Mouse (Mus musculus) neural tube, embryonic 12.5 days (tissue): ENCODE measurements around the gene Wtap. TPM values are rescaled to one million over a fixed set of nuclear protein-coding genes. Genes with fewer than 3 reads are reported as not detected.
"Not testable (repeated sequence)": the region's sequence is repeated elsewhere in the genome, so short reads cannot be mapped to it uniquely, and the experiment has no call there.

Experiments
- ATAC-seq: fragments of 200-750 bp; cut with Nextera tagmentation; 2 replicates; pipeline ENCODE4 v1.8.0; 2017; ENCODE audit warnings: low read depth, mild to moderate bottlenecking, moderate TSS enrichment, moderate library complexity; ENCODE audit not compliant: low FRiP score
- H3K27ac ChIP-seq: fragments of 300-500 bp; sonication (generic); 2 replicates; pipeline ENCODE4 v1.5.1; 2016
- H3K27me3 ChIP-seq: fragments of 300-500 bp; sonication (generic); replicated peaks from 2 replicates; pipeline ENCODE4 v1.6.1; 2016; ENCODE audit warnings: mild to moderate bottlenecking
- H3K36me3 ChIP-seq: fragments of 300-500 bp; sonication (generic); 2 replicates; pipeline ENCODE4 v1.6.1; 2016; ENCODE audit warnings: mild to moderate bottlenecking
- H3K4me1 ChIP-seq: fragments of 300-500 bp; sonication (generic); 2 replicates; pipeline ENCODE4 v1.6.1; 2016
- H3K4me2 ChIP-seq: fragments of 300-500 bp; sonication (generic); replicated peaks from 2 replicates; pipeline ENCODE4 v1.6.1; 2016; ENCODE audit warnings: mild to moderate bottlenecking
- H3K4me3 ChIP-seq: fragments of 300-500 bp; sonication (generic); 2 replicates; pipeline ENCODE4 v1.5.1; 2016
- H3K9ac ChIP-seq: fragments of 300-500 bp; sonication (generic); 2 replicates; pipeline ENCODE4 v1.6.1; 2016; ENCODE audit warnings: mild to moderate bottlenecking
- H3K9me3 ChIP-seq: fragments of 300-500 bp; sonication (generic); 2 replicates; pipeline ENCODE4 v1.6.1; 2016; ENCODE audit warnings: mild to moderate bottlenecking
- WGBS: fragments of 180-500 bp; shearing (Covaris S2); methylation state at CpG from one replicate; pipeline ENCODE4 v1.1.7; 2016; 5-methylcytosine and 5-hydroxymethylcytosine counted together
- polyA plus RNA-seq: library from polyadenylated mRNA; unstranded; fragments of >200 nt; fragmentation: Nextera tagmentation; extraction: Ambion mirVana; gene quantifications from 2 replicates; pipeline ENCODE4 v1.2.1, GENCODE M21; 2016

The Wtap gene
- polyA plus RNA-seq, 1 experiment from 2014 or later = 96.5 TPM

DNA sequence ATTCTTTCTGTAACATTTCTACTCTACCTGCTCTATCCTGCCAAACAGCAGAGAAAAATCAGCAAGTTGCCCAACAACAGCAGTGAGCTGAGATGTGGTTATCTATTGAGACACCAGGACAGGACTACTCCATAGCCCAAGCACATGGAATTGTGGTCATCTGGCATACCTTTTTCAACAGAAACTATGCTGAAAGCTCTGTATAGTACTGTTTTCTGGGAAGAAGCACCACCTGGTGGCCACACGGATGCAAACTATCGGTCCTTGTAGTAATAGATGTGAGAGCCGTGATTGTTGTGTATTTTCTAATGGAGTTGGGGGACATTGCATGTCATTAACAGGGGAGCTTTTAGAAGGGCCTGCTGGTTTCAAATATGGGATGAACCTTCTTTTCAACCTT lies 2.4 kb upstream of the Wtap start:
- ATAC-seq = no peak
- Histone ChIP-seq H3K9me3 (no peaks in the 10 kb centered on the region), H3K4me1 (no peaks in the 10 kb centered on the region), H3K27ac (no peak overlapping the region), H3K9ac (no peak overlapping the region), H3K36me3 (no peaks in the 10 kb centered on the region), H3K27me3 (no peaks in the 10 kb centered on the region), H3K4me3 (no peak overlapping the region), H3K4me2 (no peak overlapping the region)
- WGBS = 31% methylated on average over 3 of the region's 3 CpGs

DNA sequence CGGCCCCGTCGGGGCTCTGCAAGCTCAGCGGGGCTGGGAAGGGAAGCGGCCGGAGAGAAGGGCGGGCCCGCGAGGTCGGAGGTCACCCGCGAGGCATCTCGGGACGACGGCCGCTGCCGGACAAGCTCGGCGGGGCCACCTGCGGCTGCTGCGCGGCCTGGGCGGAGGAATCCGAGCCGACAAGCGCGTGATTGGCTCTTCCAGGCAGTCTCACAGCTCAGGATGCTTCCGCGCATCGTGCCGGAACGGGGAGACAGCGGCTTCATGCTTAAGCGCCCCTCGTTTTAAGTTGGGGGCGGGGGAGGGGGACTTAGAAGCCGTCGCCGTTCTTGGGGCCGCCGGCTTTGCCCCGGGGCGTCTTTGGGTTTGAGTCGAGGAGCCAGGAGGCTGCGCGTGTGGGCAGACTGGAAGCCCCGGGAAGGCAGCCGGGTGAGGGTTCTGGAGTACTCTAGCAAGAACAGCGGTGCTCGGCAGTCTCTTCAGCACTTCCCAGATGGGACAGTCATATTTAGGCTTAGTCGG lies 1.4 kb downstream of the Wtap start:
- peak overlapping the region; percentile 98 for H3K27ac ChIP-seq
- H3K4me1 ChIP-seq = peaks cover 13% of the 10 kb centered on the region
- H3K4me2 ChIP-seq = peak overlapping the region; percentile 88
- H3K9ac ChIP-seq = peak overlapping the region; percentile 98
- no peaks in the 10 kb centered on the region for H3K9me3 ChIP-seq
- under 1% methylated on average over 48 of the region's 51 CpGs for WGBS
- no peaks in the 10 kb centered on the region; the same call in 1 of the 2 replicates for H3K36me3 ChIP-seq
- H3K27me3 ChIP-seq = no peaks in the 10 kb centered on the region
- H3K4me3 ChIP-seq = peak overlapping the region; percentile 96
- ATAC-seq = peak; percentile 80

DNA sequence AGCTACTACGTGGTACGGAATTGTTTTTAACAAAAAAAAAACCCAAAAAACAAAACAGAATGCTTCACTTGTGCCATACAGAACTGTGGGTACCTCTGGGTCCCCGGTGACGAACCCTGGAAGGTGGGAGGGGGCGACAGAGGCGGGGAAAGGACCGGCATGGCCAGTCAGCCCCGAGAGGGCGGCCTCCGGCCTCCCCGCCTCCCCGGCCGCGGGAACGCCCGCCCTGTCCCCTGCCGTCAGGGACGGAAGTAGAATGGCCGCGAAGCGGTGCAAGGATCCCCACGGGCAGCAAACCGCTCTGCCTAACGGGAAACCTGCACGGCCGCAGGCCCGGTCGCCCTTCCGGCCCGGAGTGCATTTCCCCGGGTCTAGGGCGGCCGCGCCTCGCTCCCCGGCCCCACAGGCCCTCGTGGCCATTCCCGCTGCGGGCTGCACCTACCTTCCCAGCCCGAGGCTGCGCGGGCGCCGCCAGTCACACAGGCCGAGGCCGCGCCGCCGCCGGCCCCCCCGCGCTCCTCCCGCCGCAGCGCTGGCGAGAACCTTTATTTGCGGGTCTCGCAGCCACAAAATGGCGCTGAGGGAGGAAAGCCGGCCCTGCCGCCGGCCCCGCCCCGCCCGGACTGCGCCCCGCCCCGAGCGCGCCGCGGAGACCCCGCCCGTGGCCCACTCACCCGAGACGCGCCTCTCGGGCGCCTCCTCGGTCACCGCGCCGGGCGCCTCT lies 2.2 kb downstream of the Wtap start:
- peak; percentile 94 for ATAC-seq
- 1% methylated on average over 84 of the region's 84 CpGs for WGBS

DNA sequence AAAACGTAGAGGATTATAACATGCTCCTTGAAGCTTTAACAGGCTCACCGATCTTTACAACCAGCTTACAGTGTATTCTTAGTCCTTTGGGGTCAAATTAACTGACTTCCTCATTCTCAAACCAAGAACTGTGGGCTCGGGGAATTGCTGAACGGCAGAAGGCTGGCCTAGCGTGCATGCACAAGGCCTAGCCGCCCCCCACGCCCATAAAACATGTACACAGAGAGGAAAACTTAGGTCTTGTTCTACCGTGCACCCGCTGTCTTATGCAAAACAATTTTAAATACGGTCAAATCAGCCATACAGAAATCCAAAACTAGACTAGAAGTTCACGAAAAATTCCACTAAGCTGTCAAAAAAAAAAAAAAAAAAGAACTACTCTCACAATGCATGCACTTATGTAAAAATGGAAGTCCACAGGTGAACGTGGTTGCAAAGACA lies 2.8 kb downstream of the Wtap start:
- peak overlapping the region; percentile 98 for H3K9ac ChIP-seq
- H3K27me3 ChIP-seq = no peaks in the 10 kb centered on the region
- 3% methylated on average over 12 of the region's 12 CpGs for whole genome bisulfite sequencing
- peak overlapping the region; percentile 96 for H3K4me3 ChIP-seq
- H3K36me3 ChIP-seq = no peaks in the 10 kb centered on the region; the same call in 1 of the 2 replicates
- H3K4me1 ChIP-seq = peaks cover 13% of the 10 kb centered on the region
- no peak overlapping the region for H3K27ac ChIP-seq
- H3K4me2 ChIP-seq = peak overlapping the region; percentile 88
- no peaks in the 10 kb centered on the region for H3K9me3 ChIP-seq
- no peak for ATAC-seq

More for the DNA sequence above, 2.2 kb downstream of the Wtap start:
- Histone ChIP-seq H3K9me3 (no peaks in the 10 kb centered on the region), H3K4me1 (peaks cover 13% of the 10 kb centered on the region), H3K36me3 (no peaks in the 10 kb centered on the region; the same call in 1 of the 2 replicates), H3K4me2 (peak overlapping the region; percentile 88), H3K9ac (peak overlapping the region; percentile 98), H3K27ac (peak overlapping the region; percentile 98), H3K27me3 (no peaks in the 10 kb centered on the region), H3K4me3 (peak overlapping the region; percentile 96)

DNA sequence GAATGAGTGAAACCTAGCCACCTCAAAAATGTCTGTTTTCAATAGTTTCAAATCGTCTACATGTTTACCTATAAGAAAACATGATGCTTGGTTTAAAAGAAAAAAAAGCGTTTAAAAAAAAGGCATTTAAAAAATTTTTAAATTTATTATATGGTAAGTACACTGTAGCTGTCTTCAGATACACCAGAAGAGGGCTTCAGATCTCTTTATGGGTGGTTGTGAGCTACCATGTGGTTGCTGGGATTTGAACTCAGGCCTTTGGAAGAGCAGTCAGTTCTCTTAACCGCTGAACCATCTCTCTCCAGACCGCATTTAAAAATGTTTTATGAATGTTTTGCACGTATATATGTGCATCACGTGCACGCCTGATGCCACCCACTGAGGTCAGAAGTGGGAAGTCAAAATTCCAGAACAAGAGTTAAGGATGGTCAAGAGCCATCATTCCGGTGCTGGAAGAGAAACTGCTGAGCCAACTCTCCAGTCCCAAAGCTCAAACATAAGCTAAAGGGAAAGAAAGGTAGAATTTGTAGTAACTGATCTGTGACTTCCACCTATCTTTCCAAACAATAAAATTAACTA lies 3.3 kb downstream of the Wtap start:
- H3K27me3 ChIP-seq = no peaks in the 10 kb centered on the region
- no peak overlapping the region for H3K27ac ChIP-seq
- peaks cover 13% of the 10 kb centered on the region for H3K4me1 ChIP-seq
- ATAC-seq = no peak
- H3K4me3 ChIP-seq = peak overlapping the region; percentile 96
- H3K9me3 ChIP-seq = no peaks in the 10 kb centered on the region
- 59% methylated on average over 8 of the region's 8 CpGs for WGBS
- H3K36me3 ChIP-seq = no peaks in the 10 kb centered on the region; the same call in 1 of the 2 replicates
- peak overlapping the region; percentile 88 for H3K4me2 ChIP-seq
- peak overlapping the region; percentile 98 for H3K9ac ChIP-seq

DNA sequence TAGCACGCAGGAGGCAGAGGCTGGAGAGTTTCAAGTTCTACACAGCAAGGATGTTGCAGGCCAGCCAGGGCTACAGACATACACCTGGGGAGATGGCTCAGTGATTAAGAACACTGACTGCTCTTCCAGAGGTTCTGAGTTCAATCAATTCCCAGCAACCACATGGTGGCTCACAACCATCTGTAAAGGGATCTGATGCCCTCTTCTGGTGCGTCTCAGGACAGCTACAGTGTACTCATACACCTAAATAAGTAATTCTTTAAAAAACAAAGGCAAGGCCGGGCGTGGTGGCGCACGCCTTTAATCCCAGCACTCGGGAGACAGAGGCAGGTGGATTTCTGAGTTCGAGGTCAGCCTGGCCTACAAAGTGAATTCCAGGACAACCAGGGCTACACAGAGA lies 5.9 kb downstream of the Wtap start:
- 96% methylated on average over 8 of the region's 8 CpGs for WGBS
- not testable (repeated sequence) for H3K9ac ChIP-seq, H3K9me3 ChIP-seq, H3K4me2 ChIP-seq, H3K4me3 ChIP-seq, H3K27ac ChIP-seq, ATAC-seq, H3K27me3 ChIP-seq
- Histone ChIP-seq H3K36me3 (peaks cover 11% of the 10 kb centered on the region), H3K4me1 (peaks cover 13% of the 10 kb centered on the region)

DNA sequence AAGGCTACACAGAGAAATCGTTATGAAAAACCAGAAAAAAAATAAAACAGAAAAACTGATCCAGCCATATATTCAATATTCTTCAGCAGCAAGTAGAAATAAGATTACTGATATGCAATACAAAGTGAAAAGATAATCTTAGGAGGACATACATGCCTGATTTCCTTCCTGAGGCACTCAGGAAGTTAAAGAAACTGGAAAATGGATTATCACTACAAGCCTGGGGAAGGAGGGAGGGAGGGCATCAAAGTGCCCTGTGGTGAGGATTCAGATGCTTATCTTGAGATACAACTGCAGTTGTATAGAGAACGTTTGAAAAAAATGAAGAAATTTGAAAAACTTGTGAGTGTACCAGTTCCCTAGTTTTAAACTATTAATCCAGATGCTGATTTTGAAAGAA lies 10.0 kb downstream of the Wtap start:
- peaks cover 38% of the 10 kb centered on the region for H3K36me3 ChIP-seq

DNA sequence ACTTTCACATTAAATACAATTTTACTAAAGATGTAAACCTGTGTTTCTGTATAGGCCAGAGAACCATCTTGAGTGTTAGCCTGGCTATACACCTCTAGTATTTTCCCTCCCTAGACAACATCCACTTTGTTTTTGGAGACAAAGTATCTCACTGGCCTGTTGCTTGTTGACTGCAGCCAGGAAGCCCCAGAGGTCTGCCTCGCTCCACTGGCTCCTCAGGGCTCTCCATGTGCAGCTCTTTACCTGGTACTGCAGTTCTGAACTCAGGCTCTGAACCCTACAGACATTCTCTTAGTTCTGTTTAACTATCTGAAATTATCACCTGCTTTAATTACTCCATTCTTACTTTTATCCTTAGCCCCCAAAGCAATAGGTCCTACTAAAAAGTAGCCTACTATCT lies 15.4 kb downstream of the Wtap start:
- Histone ChIP-seq H3K9me3 (no peaks in the 10 kb centered on the region), H3K4me2 (no peak overlapping the region), H3K4me1 (no peaks in the 10 kb centered on the region), H3K4me3 (no peak overlapping the region), H3K36me3 (peaks cover 58% of the 10 kb centered on the region), H3K27me3 (no peaks in the 10 kb centered on the region), H3K9ac (no peak overlapping the region), H3K27ac (no peak overlapping the region)
- ATAC-seq = no peak
- WGBS = 92% methylated on average over 1 of the region's 1 CpGs

More for the DNA sequence above, 10.0 kb downstream of the Wtap start:
- H3K9ac ChIP-seq = no peak overlapping the region
- WGBS = 93% methylated on average over 2 of the region's 2 CpGs
- H3K4me3 ChIP-seq = no peak overlapping the region
- no peak for ATAC-seq
- H3K4me2 ChIP-seq = no peak overlapping the region
- no peaks in the 10 kb centered on the region for H3K9me3 ChIP-seq
- H3K27me3 ChIP-seq = no peaks in the 10 kb centered on the region
- H3K4me1 ChIP-seq = 0 out of 2 replicates have a peak, but pooled peaks cover 2% of the 10 kb centered on the region
- H3K27ac ChIP-seq = no peak overlapping the region

DNA sequence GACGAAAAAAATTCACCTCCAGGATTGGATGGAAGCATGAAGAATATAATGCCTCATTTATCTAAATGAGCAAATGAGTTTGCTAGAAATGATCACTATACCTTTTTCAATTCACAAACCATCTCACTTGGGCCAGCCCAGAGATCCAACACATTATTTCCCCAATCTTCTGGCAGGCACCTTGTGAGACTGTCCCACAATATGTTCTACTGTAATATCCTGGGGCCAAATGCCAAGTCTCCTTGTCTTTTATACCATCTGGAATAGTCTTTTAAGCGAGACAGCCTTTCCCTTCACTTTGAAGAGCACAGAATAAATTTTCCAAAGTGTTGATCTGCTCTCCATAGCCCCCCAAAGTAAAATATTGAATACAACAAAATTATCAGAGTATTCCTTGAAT lies 20.1 kb downstream of the Wtap start:
- Histone ChIP-seq H3K4me1 (no peaks in the 10 kb centered on the region), H3K27ac (no peak overlapping the region), H3K36me3 (peaks cover 39% of the 10 kb centered on the region), H3K9ac (no peak overlapping the region), H3K27me3 (no peaks in the 10 kb centered on the region), H3K9me3 (no peaks in the 10 kb centered on the region), H3K4me2 (no peak overlapping the region), H3K4me3 (no peak overlapping the region)
- no peak for ATAC-seq
- whole genome bisulfite sequencing = 91% methylated on average over 2 of the region's 2 CpGs

DNA sequence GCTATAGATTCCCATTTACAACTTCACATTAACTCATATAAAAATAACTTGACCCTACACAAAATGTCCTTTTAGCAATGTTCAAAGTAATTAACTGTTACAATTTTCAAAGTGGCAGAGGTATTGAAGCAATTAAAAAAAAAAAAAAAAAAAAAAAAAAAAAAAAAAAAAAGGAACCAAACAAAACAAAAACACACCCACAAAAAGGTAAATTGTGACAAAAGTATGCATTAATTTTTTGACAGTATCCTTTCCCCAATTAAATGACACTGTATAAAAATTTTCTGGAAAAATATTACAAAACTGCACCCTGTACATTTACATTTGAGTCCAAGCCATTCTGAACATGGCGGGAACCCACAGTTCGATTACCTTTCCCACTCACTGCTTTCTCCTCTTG lies 26.8 kb downstream of the Wtap start:
- Histone ChIP-seq H3K27me3 (no peaks in the 10 kb centered on the region), H3K4me3 (no peak overlapping the region), H3K36me3 (peaks cover 26% of the 10 kb centered on the region), H3K9ac (no peak overlapping the region), H3K4me1 (no peaks in the 10 kb centered on the region), H3K27ac (no peak overlapping the region), H3K4me2 (no peak overlapping the region), H3K9me3 (no peaks in the 10 kb centered on the region)
- no peak for ATAC-seq
- WGBS = 95% methylated on average over 2 of the region's 2 CpGs

DNA sequence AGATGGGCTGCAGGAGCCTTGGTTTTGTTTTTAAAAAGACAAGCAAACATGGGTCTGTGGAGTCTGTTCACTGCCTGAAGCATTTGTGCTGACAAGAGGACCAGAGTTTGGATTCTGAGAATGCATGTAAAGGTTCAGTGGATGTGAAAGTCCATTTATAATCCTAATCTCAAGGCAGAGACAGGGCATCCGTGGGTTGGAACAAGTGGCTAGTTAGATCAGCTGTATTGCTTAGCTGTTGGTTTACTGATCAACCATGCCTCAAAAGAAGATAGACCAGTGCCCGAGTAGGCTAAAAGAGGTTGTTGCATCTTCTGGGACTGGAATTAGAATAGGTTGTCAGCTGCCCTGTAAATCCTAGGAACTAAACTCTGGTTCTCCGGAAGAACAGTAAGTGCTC lies 30.5 kb downstream of the Wtap start:
- no peak for ATAC-seq
- Histone ChIP-seq H3K9me3 (no peaks in the 10 kb centered on the region), H3K9ac (no peak overlapping the region), H3K27ac (no peak overlapping the region), H3K4me3 (no peak overlapping the region), H3K4me1 (peaks cover 10% of the 10 kb centered on the region; the same call in 1 of the 2 replicates), H3K4me2 (no peak overlapping the region), H3K27me3 (no peaks in the 10 kb centered on the region), H3K36me3 (peaks cover 25% of the 10 kb centered on the region)
- 87% methylated on average over 3 of the region's 3 CpGs for WGBS

DNA sequence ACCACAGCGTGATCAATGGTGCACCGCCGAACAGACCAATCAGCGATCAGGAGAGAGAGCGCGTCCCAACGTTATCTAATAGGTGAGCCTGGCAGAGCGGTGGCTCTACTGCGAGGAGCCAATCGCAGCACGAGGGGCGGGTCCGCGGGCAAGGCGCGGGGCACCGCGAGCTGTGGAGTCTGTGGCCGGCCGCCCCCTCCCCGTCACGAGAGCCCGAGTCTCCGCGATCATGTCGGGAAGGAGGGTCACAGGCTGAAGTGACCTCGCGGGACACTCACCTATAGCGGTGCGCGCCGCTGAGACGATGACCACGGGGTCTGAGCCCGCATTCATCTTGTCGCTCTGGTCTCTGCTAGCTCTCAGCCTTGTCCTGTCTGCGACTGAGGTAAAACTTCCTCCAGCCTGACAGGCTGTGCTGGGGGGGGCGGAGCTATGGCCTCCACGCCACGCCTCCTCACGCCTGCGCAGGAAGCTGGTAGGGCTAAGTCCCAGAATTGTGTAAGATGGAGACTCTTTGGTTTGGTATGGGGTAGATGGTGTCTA lies 33.6 kb downstream of the Wtap start, which contains the start of gene Acat2:
TSS of gene Acat2 (minus strand) at position 417 of the 543 bp plus-strand sequence.
- under 1% methylated on average over 42 of the region's 42 CpGs for WGBS

More for the DNA sequence above, 33.6 kb downstream of the Wtap start, which contains the start of gene Acat2:
- Histone ChIP-seq H3K9ac (peak within 1 kb of the TSS; percentile 64), H3K4me3 (peak within 1 kb of the TSS; percentile 65), H3K27me3 (no peaks in the 10 kb centered on the region), H3K4me2 (peak within 1 kb of the TSS; percentile 72), H3K9me3 (no peaks in the 10 kb centered on the region), H3K27ac (peak within 1 kb of the TSS; percentile 75), H3K36me3 (peaks cover 18% of the 10 kb centered on the region), H3K4me1 (peaks cover 17% of the 10 kb centered on the region)
- peak; percentile 99 for ATAC-seq
